Mouse (Mus musculus): ENCODE data around the gene Sigirr.

- TF ChIP-seq POLR2A (IDR thresholded peaks at IDR 0.05; ENCODE audit: extremely low read depth, insufficient read depth, low read length) (no peak), CTCF (IDR thresholded peaks at IDR 0.05; ENCODE audit: extremely low read depth, insufficient read depth, low read length) (no peak)
Observed at GRCm38 (mm10) chr7:141051060-141051685, 49.2 kb downstream of the Sigirr start.

Measured in cortical plate, adult 2 months (tissue).